Mouse (Mus musculus): ENCODE data around the gene Iqca. TPM values are rescaled to one million over a fixed set of nuclear protein-coding genes. Genes with fewer than 3 reads are reported as not detected.

The Iqca gene
- polyA plus RNA-seq, 1 experiment from 2014 or later: 1.1 TPM

- WGBS: 80% methylated on average over 5 of the region's 5 CpGs
- no peaks in the 10 kb centered on the region for H3K4me1 ChIP-seq (replicated peaks; ENCODE audit: control insufficient read depth, insufficient read depth, low read length)
- H3K9me3 ChIP-seq (ENCODE audit: control insufficient read depth, low read length): no peaks in the 10 kb centered on the region
- no peaks in the 10 kb centered on the region for H3K36me3 ChIP-seq (ENCODE audit: control insufficient read depth, insufficient read depth, low read length)
- no peak within 1 kb of the TSS for H3K4me3 ChIP-seq (ENCODE audit: low read depth, low read length)
- no peak within 1 kb of the TSS for H3K4me2 ChIP-seq (replicated peaks; ENCODE audit: low read depth, low read length)
- H3K9ac ChIP-seq (ENCODE audit: low read depth, low read length): no peak within 1 kb of the TSS
- no peak for ATAC-seq (ENCODE audit: low FRiP score)
- no peak for DNase-seq (ENCODE audit: low spot score)
- H3K27me3 ChIP-seq (ENCODE audit: control insufficient read depth, insufficient read depth, low read length): no peaks in the 10 kb centered on the region
- no peak within 1 kb of the TSS for H3K27ac ChIP-seq (ENCODE audit: low read depth, low read length)
Measured at GRCm38 (mm10) chr1:90014446-90014845, 138.8 kb downstream of the Iqca start, which contains the start of gene Asb18. Asb18 (minus strand) TSS chr1:90014666.

GRCm38 (mm10) chr1:90013273-90013672 lies 139.9 kb downstream of the Iqca start:
- Histone ChIP-seq H3K9me3 (ENCODE audit: control insufficient read depth, low read length) (no peaks in the 10 kb centered on the region), H3K4me1 (replicated peaks; ENCODE audit: control insufficient read depth, insufficient read depth, low read length) (no peaks in the 10 kb centered on the region), H3K36me3 (ENCODE audit: control insufficient read depth, insufficient read depth, low read length) (no peaks in the 10 kb centered on the region), H3K9ac (ENCODE audit: low read depth, low read length) (no peak overlapping the region), H3K27me3 (ENCODE audit: control insufficient read depth, insufficient read depth, low read length) (no peaks in the 10 kb centered on the region), H3K27ac (ENCODE audit: low read depth, low read length) (no peak overlapping the region), H3K4me3 (ENCODE audit: low read depth, low read length) (no peak overlapping the region), H3K4me2 (replicated peaks; ENCODE audit: low read depth, low read length) (no peak overlapping the region)
- DNase-seq (ENCODE audit: low spot score) (no peak), ATAC-seq (ENCODE audit: low FRiP score) (no peak)
- 81% methylated on average over 5 of the region's 5 CpGs for WGBS

GRCm38 (mm10) chr1:90012850-90013249 lies 140.4 kb downstream of the Iqca start:
- 75% methylated on average over 7 of the region's 7 CpGs for WGBS
- peak; percentile 13 for DNase-seq (ENCODE audit: low spot score)

GRCm38 (mm10) chr1:90012168-90012567 lies 141.0 kb downstream of the Iqca start:
- H3K4me3 ChIP-seq (ENCODE audit: low read depth, low read length): no peak overlapping the region
- DNase-seq (ENCODE audit: low spot score) (no peak), ATAC-seq (ENCODE audit: low FRiP score) (no peak)
- H3K4me1 ChIP-seq (replicated peaks; ENCODE audit: control insufficient read depth, insufficient read depth, low read length): no peaks in the 10 kb centered on the region
- H3K27me3 ChIP-seq (ENCODE audit: control insufficient read depth, insufficient read depth, low read length): no peaks in the 10 kb centered on the region
- H3K9ac ChIP-seq (ENCODE audit: low read depth, low read length): no peak overlapping the region
- H3K4me2 ChIP-seq (replicated peaks; ENCODE audit: low read depth, low read length): no peak overlapping the region
- no peaks in the 10 kb centered on the region for H3K36me3 ChIP-seq (ENCODE audit: control insufficient read depth, insufficient read depth, low read length)
- WGBS: 78% methylated on average over 3 of the region's 3 CpGs
- H3K27ac ChIP-seq (ENCODE audit: low read depth, low read length): no peak overlapping the region
- H3K9me3 ChIP-seq (ENCODE audit: control insufficient read depth, low read length): no peaks in the 10 kb centered on the region

More at GRCm38 (mm10) chr1:90012850-90013249, 140.4 kb downstream of the Iqca start:
- no peaks in the 10 kb centered on the region for H3K9me3 ChIP-seq (ENCODE audit: control insufficient read depth, low read length)
- no peak overlapping the region for H3K27ac ChIP-seq (ENCODE audit: low read depth, low read length)
- H3K4me3 ChIP-seq (ENCODE audit: low read depth, low read length): no peak overlapping the region
- no peaks in the 10 kb centered on the region for H3K27me3 ChIP-seq (ENCODE audit: control insufficient read depth, insufficient read depth, low read length)
- no peak overlapping the region for H3K4me2 ChIP-seq (replicated peaks; ENCODE audit: low read depth, low read length)
- no peak overlapping the region for H3K9ac ChIP-seq (ENCODE audit: low read depth, low read length)
- no peaks in the 10 kb centered on the region for H3K36me3 ChIP-seq (ENCODE audit: control insufficient read depth, insufficient read depth, low read length)
- no peaks in the 10 kb centered on the region for H3K4me1 ChIP-seq (replicated peaks; ENCODE audit: control insufficient read depth, insufficient read depth, low read length)
- no peak for ATAC-seq (ENCODE audit: low FRiP score)

GRCm38 (mm10) chr1:90010077-90010476 lies 143.1 kb downstream of the Iqca start:
- Histone ChIP-seq H3K4me1 (replicated peaks; ENCODE audit: control insufficient read depth, insufficient read depth, low read length) (no peaks in the 10 kb centered on the region), H3K27ac (ENCODE audit: low read depth, low read length) (no peak overlapping the region), H3K9me3 (ENCODE audit: control insufficient read depth, low read length) (no peaks in the 10 kb centered on the region), H3K4me3 (ENCODE audit: low read depth, low read length) (no peak overlapping the region), H3K36me3 (ENCODE audit: control insufficient read depth, insufficient read depth, low read length) (no peaks in the 10 kb centered on the region), H3K9ac (ENCODE audit: low read depth, low read length) (no peak overlapping the region), H3K27me3 (ENCODE audit: control insufficient read depth, insufficient read depth, low read length) (no peaks in the 10 kb centered on the region), H3K4me2 (replicated peaks; ENCODE audit: low read depth, low read length) (no peak overlapping the region)
- no peak for ATAC-seq (ENCODE audit: low FRiP score)
- WGBS: 86% methylated on average over 1 of the region's 1 CpGs
- no peak for DNase-seq (ENCODE audit: low spot score)

- no peak for ATAC-seq (ENCODE audit: low FRiP score)
- H3K4me1 ChIP-seq (replicated peaks; ENCODE audit: control insufficient read depth, insufficient read depth, low read length): no peaks in the 10 kb centered on the region
- WGBS: 81% methylated on average over 3 of the region's 3 CpGs
- H3K4me2 ChIP-seq (replicated peaks; ENCODE audit: low read depth, low read length): no peak overlapping the region
- DNase-seq (ENCODE audit: low spot score): no peak
- no peak overlapping the region for H3K27ac ChIP-seq (ENCODE audit: low read depth, low read length)
- no peaks in the 10 kb centered on the region for H3K36me3 ChIP-seq (ENCODE audit: control insufficient read depth, insufficient read depth, low read length)
- H3K9me3 ChIP-seq (ENCODE audit: control insufficient read depth, low read length): no peaks in the 10 kb centered on the region
- no peaks in the 10 kb centered on the region for H3K27me3 ChIP-seq (ENCODE audit: control insufficient read depth, insufficient read depth, low read length)
- no peak overlapping the region for H3K9ac ChIP-seq (ENCODE audit: low read depth, low read length)
- H3K4me3 ChIP-seq (ENCODE audit: low read depth, low read length): no peak overlapping the region
Measured at GRCm38 (mm10) chr1:90009188-90009587, 144.0 kb downstream of the Iqca start.

GRCm38 (mm10) chr1:90006666-90007065 lies 146.5 kb downstream of the Iqca start:
- Histone ChIP-seq H3K27ac (ENCODE audit: low read depth, low read length) (no peak overlapping the region), H3K9me3 (ENCODE audit: control insufficient read depth, low read length) (no peaks in the 10 kb centered on the region), H3K36me3 (ENCODE audit: control insufficient read depth, insufficient read depth, low read length) (no peaks in the 10 kb centered on the region), H3K4me1 (replicated peaks; ENCODE audit: control insufficient read depth, insufficient read depth, low read length) (no peaks in the 10 kb centered on the region), H3K9ac (ENCODE audit: low read depth, low read length) (no peak overlapping the region), H3K4me3 (ENCODE audit: low read depth, low read length) (no peak overlapping the region), H3K4me2 (replicated peaks; ENCODE audit: low read depth, low read length) (no peak overlapping the region), H3K27me3 (ENCODE audit: control insufficient read depth, insufficient read depth, low read length) (no peaks in the 10 kb centered on the region)
- no peak for DNase-seq (ENCODE audit: low spot score)
- ATAC-seq (ENCODE audit: low FRiP score): no peak
- 73% methylated on average over 14 of the region's 14 CpGs for WGBS

GRCm38 (mm10) chr1:90000981-90001380 lies 152.2 kb downstream of the Iqca start:
- Histone ChIP-seq H3K27ac (ENCODE audit: low read depth, low read length) (no peak overlapping the region), H3K4me2 (replicated peaks; ENCODE audit: low read depth, low read length) (no peak overlapping the region), H3K9ac (ENCODE audit: low read depth, low read length) (no peak overlapping the region), H3K4me3 (ENCODE audit: low read depth, low read length) (no peak overlapping the region), H3K27me3 (ENCODE audit: control insufficient read depth, insufficient read depth, low read length) (no peaks in the 10 kb centered on the region), H3K4me1 (replicated peaks; ENCODE audit: control insufficient read depth, insufficient read depth, low read length) (no peaks in the 10 kb centered on the region), H3K9me3 (ENCODE audit: control insufficient read depth, low read length) (no peaks in the 10 kb centered on the region), H3K36me3 (ENCODE audit: control insufficient read depth, insufficient read depth, low read length) (no peaks in the 10 kb centered on the region)
- DNase-seq (ENCODE audit: low spot score) (no peak), ATAC-seq (ENCODE audit: low FRiP score) (no peak)
- WGBS: 26% methylated on average over 5 of the region's 5 CpGs

- Histone ChIP-seq H3K4me1 (replicated peaks; ENCODE audit: control insufficient read depth, insufficient read depth, low read length) (no peaks in the 10 kb centered on the region), H3K36me3 (ENCODE audit: control insufficient read depth, insufficient read depth, low read length) (no peaks in the 10 kb centered on the region), H3K9ac (ENCODE audit: low read depth, low read length) (no peak overlapping the region), H3K27ac (ENCODE audit: low read depth, low read length) (no peak overlapping the region), H3K9me3 (ENCODE audit: control insufficient read depth, low read length) (no peaks in the 10 kb centered on the region), H3K4me2 (replicated peaks; ENCODE audit: low read depth, low read length) (no peak overlapping the region), H3K4me3 (ENCODE audit: low read depth, low read length) (no peak overlapping the region), H3K27me3 (ENCODE audit: control insufficient read depth, insufficient read depth, low read length) (no peaks in the 10 kb centered on the region; the same call in 1 of the 2 replicates)
- DNase-seq (ENCODE audit: low spot score): no peak
- ATAC-seq (ENCODE audit: low FRiP score): no peak
- 93% methylated on average over 3 of the region's 3 CpGs for whole genome bisulfite sequencing
Measured at GRCm38 (mm10) chr1:89999858-90000257, 153.3 kb downstream of the Iqca start.
